ENCODE assay signal across 16 mouse cellular contexts in the genomic region with DNA sequence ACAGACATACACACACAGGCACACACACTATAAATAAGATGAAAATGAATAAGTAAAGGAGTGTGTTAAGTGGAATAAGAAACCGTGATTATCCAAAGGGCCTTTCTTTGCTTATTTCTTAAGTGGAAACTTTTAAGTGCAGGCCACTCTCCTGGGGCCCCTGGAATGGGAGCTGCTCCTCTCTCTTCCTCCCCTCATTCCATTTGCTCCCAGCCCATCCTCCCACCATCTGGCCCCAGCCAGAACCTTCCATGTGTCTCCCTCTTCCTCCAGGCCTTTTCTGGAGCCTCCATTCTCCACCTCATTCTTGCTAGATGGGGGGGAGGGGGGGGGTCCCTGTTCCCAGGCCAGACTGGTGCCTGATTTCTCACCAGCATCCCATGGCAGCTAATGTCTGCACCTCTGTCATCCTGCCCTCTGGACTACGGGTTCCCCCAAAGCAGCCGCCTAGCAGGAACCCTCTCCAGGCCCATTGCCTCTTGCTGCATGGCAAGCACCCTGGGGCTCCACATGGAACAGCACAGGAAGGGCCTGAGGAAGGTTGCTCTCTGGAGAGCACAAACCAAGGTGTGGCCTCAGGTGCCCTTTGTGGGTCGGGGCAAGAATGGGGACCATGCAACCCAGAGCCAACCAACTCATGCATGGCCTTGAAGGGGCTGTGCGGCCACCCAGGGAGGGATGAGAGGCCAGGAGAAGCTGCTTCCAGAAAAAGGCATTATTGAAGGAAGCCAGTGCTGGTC. TPM values are rescaled to one million over a fixed set of nuclear protein-coding genes. Genes with fewer than 3 reads are reported as not detected.
"Had no signal": no experiment of that assay in that cellular context is flagged by ENCODE, and none has a peak within 500 bp of the region (broad histone marks: within the 10 kb centered on the region; RNA-seq: fewer than 3 reads in every experiment).

No protein-coding gene starts in this region.

- H3K27ac ChIP-seq: liver, embryonic 13.5 days; midbrain, embryonic 12.5 days; neural tube, embryonic 13.5 days had no signal

- H3K4me2 ChIP-seq: liver, embryonic 13.5 days; midbrain, embryonic 12.5 days; neural tube, embryonic 13.5 days had no signal

- H3K9ac ChIP-seq: liver, embryonic 13.5 days; midbrain, embryonic 12.5 days; neural tube, embryonic 13.5 days had no signal

- H3K9me3 ChIP-seq: liver, embryonic 13.5 days; midbrain, embryonic 12.5 days; neural tube, embryonic 13.5 days had no signal

- ATAC-seq: midbrain, embryonic 16.5 days had no signal

- DNase-seq: kidney, adult 9 months; kidney, postnatal 14 days; kidney, postnatal 4 days; liver, embryonic 13.5 days; lung, adult 2 months; lung, postnatal 14 days; thymus, adult 18-20 months; thymus, postnatal 36 days had no signal

- H3K4me1 ChIP-seq: liver, embryonic 13.5 days had no signal

- H3K4me3 ChIP-seq: liver, embryonic 13.5 days; midbrain, embryonic 12.5 days; myocyte; neural tube, embryonic 13.5 days had no signal

- H3K36me3 ChIP-seq: liver, embryonic 13.5 days; midbrain, embryonic 12.5 days; neural tube, embryonic 13.5 days had no signal

RNA-seq across cellular contexts. Expression of a gene that starts 8.0 kb away (rescaled TPM):
- total RNA-seq: megakaryocyte progenitor cell, adult 5-6 weeks; megakaryocyte-erythroid progenitor cell, adult 5-6 weeks; monocyte, adult 5-6 weeks; neutrophil, adult 5-6 weeks had no signal
